Mouse (Mus musculus) T-helper 2 cell (primary cell): ENCODE measurements around the gene R3hdm2.

ENCODE experiments used
- in situ Hi-C: fragments of 300-600 bp; cut with MboI, MseI; formaldehyde crosslinking; loops from one replicate; pipeline ENCODE4 v1.15.1; 2025; ENCODE audit warnings: high pct_unique_total_duplicates

R3hdm2 gene

DNA sequence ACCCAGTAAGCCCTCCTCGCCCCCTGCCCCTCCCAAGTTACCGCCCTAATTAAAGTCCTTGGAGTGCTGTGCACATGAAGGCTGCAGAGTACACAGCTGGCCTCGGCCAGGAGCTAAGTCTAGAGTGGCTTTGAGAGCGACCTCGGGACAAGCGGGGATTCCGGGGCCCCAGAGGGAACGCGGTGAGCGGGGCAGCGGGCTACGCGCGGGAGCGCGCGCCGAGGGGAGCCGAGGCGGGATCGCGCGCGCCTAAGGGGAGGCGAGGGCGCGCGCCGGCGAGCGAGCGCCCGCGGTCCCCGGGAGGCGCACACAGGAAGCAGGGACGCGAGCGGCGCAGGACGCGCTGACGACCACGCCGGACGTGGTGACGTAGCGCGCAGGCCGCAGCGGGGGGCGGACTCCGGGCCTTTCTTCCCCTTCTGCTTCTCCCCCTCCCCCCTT is at the start of gene R3hdm2:
TSS of gene R3hdm2 (plus strand) at position 77 of the 441 bp plus-strand sequence.
- in situ Hi-C loops, result no loop called here

DNA sequence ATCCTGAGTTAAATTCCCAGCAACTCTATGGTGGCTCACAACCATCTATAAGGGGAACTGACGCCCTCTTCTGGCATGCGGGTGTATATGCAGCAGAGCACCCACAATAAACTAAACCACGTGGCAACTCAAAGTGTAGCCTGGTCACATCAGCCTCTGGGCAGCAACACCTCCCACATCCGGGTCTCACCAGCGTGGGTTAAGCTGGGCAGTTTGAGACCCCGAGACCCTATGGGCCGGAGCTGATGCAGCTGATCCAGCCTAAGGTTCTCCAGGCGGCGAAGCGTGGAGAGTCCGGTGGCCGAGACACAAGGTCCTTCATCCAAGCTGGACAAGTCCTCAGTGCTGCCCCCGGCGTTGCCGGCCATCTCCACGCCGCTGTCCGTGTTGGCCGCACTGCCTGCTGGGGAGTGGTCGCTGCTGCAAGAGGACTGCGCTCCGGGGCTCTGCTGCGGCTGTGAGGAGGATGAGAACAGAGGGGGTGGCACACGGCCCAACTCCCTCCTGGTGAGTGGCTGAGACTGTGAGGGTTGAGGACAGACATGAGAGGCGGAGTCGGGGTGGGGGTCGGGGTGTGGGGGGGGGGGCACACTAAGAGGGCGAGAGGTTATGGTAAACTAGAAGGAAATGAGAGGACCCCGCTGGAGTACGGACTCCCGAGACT is 47.8 kb upstream of the R3hdm2 start:
- in situ Hi-C loops, result loop anchor here (5.0 kb wide), 1 partner anchor 145 kb away; no protein-coding TSS in a partner anchor

DNA sequence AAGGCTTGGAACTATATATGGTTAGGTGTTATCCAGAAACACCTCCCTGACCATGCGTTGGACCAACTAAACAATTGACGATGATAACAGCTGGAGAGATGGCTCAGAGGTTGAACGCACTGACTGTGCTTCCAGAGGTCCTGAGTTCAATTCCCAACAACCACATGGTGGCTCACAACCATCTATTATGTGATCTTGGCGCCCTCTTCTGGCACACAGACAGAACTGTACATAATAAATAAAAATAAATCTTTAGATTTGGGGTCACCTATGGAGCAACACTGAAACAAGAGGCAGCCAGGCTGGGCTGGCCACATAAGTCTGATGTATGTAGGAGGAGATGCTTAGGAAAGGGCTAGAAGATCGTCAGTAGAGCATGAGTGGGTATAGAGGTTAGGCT is 47.0 kb upstream of the R3hdm2 start:
- in situ Hi-C loops, result loop anchor here (5.0 kb wide), 1 partner anchor 146 kb away; no protein-coding TSS in a partner anchor

DNA sequence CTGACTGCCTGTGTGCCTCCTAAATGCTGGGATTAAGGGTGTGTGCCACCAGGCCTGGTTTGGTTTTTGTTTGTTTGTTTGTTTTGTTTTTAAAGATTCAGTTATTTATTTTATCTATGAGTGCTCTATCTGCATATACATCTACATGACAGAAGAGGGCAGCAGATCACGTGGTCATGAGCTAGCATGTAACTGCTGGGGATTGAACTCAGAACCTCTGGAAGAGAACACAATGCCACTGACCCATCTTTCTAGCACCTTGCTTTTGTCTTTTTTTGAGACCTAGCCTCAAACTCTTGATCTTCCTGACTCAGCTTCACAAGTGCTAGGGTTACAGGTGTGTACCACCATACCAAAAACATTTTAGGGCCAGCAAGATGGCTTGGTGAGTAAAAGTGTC is 44.9 kb upstream of the R3hdm2 start:
- in situ Hi-C loops, result no loop called here

DNA sequence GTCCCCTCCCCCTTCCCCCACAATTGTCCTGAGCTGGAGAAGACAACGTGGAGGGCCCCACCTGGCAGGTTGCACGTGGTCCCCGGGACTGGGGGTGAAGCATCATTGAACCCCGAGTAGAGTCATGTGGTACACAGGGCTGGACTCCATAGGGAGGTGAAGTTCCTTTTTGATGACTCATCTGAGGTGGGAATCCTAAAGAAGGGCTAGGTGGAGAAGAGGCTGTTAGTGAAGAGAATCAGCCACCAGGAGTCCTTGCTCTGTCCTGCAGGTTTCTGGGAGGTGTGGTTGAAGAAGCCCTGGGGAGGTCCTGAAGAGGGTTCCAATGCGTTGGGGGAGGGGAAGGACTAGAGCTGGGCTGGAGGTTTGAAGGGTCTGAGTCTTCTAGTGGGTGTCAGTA is 43.2 kb upstream of the R3hdm2 start:
- in situ Hi-C loops, result no loop called here

DNA sequence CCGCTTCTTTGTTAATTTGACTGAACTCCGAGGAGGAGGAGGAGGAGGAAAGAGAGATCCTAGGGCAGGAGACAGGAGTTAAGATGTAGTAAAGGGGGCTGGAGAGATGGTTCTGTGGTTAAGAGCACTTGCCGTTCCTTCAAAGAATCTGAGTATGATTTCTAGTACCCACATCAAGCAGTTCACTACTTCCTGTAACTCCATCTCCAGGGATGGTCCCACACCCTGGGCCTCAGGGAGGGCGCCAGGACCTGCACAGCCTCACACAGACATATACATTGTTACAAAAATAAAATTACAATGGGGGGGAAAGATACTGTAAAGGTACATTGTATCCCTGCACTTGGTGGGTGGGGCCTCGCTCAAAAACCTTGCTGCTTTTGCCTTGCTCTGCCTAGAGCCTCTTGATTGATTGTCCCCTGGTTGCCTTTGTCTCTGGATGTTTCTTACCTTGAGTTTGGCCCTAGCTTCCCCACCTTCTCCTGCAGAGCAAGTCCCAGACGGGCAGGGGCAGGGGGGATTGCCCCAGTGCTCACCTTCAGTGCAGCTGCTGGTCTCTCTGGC is 42.5 kb upstream of the R3hdm2 start:
- in situ Hi-C loops, result no loop called here

DNA sequence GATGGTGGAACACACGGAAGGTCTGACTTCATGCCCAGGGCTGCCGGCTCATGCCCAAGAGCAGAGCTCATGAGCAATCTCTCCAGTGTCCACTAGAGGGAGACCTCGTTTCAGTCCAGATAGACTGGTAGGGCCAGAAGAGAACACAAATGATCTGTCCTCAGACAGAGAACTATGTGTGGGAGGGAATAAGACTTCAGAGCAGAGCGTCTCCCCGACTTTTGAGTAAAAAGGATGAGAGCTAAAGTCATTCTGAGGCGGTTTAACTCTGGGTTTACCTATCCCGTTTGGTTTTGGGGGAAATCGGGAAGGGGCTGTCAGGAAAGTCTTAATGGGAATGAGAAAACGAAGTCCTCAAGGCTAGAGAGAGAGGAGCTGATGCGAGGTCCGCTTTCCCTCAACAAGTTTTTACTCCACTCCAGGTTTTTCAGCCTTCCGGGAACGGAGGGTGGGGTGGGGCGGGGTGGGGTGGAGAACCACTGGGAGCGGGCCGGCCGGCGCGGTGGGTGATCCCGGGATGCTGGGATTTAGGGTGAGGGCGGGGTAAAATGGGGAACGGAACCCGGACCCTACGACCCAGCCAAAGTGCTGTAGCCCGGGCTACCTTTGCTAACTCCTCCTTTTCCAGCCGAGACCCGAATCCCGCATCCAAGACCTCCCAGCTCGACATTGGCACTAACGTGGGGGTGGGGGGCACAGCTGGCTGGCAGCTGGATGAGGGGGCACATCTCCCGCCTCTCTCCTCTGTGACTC is 41.0 kb upstream of the R3hdm2 start:
- in situ Hi-C loops, result no loop called here

DNA sequence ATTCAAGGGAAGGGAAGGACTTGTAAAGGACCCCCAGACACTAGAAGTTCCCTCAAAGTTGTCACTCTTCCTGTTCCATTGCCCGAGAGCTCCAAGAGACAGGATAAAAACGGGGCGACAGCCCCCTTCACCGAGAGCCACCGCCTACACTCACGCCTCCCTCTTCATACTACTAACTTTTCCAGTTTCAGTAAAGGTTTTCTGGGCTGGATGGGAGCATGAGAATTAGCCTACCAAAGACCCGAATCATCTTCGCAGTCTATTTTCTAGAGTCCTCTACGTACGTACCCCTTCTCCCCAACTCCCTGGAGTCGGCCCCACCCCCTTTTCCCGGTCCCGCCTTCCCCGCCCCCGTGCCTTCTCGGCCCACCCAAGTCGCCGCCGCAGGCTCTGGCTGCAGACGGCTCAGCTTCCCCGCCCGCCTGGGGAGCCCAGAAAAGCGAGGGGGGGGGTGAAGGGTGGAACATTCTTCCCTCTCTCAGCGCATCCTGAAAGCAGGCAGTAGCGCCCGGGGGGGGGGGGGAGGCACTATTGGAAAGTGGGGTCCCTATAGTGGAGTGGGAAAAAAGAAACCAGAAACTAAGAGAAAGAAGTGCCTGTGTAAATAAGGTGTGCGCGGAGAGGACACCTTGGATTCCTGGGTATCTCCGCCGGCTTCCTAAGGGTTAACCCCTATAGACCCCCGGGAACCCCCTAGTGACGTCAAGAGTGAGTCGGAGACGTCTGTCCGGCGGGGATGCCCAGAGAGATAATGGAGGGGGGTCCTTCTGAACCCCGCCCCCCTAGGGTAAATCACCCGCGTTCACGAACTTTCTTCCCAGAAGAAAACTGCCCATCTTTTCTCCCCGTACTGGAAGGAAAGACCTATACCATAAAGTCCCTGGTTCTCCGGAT is 40.2 kb upstream of the R3hdm2 start:
- in situ Hi-C loops, result no loop called here

DNA sequence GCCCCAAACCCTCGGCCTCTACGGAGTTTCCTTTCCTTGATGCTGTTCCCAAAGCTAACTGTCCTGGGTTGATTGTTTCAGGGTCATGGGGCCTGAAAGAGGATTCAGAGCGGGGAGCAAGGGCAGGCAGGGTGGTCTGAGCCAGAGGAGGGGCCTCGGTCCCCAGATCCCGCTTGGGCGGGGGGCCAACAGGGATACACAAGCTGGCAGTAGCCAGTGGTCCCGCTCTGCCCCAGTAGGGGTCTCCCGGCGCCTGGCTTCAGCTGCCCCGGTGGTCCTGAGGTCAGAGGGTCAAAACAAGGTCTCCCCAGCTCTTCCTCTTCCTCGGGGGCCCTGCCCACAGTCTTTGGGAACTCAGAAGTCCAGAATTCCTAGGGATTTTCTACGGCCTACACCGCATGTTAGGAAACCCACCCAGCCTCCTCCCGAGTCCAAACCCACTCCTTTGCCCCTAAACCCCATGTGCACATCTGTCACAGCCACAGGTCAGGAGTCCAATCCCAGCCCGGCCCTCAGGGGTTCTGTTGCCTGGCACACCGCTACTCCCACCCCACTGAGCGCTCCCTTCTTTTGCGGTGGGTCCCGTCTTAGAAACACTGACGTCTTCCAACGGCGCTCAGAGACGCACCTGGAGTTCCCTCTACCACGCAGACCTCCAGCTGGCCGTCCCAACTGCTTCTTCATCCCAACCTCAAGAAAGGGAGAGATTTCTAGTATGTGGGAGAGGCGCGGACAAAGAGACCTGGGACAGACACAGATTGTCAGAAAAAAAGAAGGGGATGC is 39.4 kb upstream of the R3hdm2 start:
- in situ Hi-C loops, result no loop called here

DNA sequence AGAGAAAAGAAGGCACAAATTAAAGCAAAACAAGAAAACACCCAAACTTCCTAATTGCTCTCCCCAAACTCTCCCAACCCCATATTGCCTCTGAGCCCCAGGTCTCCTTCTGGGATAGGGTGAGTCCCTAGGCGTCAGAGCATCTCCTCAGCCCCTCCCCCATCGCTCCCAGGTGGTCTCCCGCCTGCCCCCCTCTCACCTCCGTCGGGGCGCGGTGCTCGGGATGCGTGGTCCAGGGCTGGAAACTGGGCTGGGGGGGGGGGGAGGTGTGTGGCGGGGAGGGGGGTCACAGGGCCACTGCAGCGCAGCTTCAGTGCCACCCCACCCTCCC is 38.8 kb upstream of the R3hdm2 start:
- in situ Hi-C loops, result no loop called here

DNA sequence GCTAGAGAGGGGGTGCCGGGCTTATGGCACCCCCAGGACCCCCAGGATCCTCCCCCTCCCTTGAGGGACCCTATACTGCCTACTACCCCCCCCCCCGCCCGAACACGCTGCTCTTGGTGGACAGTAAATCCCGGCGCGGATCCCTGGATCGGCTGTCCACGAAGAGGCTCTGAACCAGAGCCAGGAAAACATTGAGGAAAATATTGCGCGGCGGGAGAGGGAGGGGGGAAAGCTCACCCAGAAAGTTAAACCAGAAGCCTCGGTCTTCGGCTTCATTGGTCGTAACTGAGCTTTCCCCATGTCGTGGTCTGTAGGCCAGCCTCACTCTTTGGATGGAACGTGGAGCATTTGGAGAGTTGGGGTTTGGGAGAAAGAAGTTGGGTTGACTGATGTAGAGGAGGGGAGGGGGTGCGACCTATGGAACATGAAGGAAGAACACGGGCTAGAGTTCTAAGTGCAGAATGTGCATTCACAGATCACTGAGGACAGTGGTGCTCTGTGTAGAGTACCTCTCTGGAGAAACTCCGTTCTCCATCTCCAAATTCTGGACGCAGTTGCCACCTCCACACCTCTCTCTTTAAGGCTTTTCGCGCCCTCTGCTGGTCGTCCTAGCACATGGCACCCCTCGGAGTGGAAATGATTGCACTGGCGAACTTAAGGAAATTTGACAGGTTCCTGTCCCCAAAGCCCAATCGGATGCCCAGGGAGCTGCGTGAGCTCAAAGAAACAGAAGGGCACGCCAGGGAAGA is 38.1 kb upstream of the R3hdm2 start, which contains the start of gene Gli1:
TSS of gene Gli1 (minus strand) at position 84 of the 749 bp plus-strand sequence.
- in situ Hi-C loops, result no loop called here

DNA sequence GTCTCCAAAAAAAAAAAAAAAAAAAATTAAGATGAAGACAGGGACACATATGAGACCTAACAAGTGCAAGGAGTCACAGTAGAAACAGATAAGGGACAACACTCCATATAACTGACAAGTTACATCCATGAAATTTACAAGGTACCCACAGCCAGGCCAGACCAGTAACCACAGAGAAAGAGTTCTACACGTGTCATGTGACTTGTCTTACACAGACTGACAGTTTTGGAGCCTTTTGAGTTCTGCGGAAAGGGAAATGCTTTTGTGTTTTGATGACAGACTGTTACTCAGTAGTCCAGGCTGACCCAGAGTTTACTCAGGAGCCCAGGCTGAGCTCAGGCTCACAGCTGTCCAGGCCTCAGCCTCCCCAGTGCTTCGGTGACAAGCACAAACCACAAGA is 37.1 kb upstream of the R3hdm2 start:
- in situ Hi-C loops, result no loop called here

DNA sequence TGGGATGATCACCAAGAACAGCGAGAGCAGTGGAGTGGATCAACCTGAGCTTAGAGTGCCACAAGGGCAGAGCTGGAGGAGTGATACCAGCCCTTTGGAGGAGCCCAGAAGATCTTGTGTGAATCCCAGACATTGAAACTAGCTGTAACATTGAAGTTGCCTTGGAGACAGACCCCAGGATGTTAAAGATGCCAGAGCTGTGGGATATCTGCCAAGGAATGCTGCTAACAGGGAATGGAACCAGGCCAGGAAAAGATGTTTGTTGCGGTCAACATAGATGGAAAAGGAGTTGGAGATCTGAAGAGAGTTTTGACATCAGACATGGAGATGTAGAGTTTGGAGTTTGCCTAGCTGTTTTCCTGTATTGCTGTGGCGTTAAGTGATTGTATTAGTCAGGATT is 34.0 kb upstream of the R3hdm2 start:
- in situ Hi-C loops, result no loop called here

DNA sequence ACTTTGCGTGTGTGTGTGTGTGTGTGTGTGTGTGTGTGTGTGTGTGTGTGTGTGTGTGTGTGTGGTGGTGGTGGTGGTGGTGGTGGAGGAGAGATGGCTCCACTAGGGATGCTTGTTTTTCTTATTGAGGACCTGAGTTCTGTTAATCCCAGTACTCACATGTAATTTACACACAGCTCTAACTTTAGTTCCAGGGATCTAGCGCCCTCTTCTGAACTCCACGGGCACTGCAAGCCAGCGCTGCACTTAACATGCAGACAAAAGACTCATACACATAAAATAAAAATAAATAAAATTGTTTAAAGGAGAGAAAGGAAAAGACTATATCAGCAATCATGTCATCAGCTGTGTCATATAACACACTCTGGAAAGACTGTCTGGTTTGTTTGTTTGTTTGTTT is 31.2 kb upstream of the R3hdm2 start:
- in situ Hi-C loops, result no loop called here

DNA sequence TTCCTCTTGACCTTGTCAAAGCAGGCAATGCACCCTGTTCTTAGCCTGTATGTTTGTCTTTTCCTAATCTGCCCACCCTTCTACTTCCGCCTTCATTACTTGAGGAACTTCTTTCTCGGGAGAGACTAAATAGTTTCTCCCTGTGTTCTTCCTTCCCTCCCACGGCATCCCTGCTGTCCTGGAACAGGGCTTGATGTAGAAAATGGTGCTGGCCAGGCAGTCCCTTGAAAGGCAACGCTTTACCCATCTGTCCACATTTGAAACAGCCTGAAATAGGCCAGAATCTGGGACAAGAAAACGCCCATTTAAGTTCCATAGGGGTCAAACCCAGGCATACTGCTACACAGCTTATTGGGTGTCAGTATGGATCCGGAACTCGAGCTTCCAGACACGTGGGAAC is 30.3 kb upstream of the R3hdm2 start:
- in situ Hi-C loops, result no loop called here

DNA sequence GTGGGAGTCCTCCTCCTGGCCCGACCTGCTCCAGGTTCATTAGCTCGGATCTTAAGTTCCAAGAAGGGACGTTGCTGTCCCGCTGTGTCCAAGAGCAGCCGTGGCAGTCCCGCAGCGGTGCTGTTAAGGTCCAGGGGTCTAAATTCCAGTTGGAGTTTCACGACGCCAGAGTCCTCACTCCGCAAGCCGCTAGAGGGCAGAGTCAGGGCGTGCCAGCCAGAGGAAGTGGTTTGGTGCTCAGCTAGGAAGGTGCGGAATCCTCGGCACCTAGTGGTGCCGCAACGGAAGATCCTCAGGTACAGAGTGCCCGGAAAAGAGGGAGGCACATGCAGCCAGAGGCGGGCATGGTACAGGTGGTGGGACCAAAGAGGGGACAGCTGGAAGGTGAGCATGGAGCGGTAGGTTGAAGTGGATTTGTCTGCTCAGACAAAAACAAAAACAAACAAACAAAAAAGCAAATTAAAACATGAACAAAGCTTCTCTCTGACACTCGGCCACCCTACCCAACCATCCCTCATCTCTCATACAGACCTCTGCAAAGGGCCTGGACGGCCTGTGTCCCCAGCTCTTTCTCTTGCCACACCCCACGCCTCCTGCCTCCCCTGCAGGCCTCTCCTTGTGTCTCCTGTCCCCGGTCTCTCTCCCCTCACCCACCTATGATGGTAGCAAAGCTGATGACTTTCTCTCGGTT is 29.4 kb upstream of the R3hdm2 start:
- in situ Hi-C loops, result no loop called here

DNA sequence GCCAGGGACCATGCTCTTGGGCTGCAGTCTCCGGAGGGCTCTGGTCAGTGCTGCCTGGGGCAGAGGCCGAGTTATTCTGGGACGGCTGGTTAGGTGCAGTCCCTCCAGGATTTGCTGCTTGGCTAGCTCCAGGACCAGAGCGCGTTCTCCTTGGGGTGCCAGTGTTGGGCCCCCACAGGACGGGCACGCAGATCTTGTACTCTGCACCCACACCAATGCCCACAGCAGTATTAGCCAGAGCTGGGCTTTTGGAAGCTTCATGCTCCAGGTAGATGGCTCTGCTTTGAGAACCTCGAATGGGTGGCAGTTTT is 28.9 kb upstream of the R3hdm2 start:
- in situ Hi-C loops, result no loop called here

DNA sequence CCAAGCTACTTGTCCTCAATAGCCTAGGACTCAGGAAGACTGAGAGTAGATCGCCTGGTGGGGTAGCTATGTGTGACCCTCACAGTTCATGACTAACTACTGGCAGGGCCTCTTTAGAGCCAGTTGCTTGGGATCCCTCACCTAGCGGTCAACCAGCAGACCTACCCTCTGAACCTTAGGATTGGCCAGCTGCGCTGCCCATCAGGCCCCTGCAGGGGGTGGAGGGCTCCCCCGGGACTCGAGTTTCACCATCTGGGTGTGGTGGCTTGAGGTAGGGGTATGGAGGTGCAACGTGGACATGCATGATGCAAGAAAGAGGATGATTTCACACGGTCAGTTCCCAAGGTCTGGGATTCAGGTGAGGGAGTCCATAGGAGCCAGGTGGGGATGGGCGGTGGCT is 28.4 kb upstream of the R3hdm2 start:
- in situ Hi-C loops, result no loop called here

DNA sequence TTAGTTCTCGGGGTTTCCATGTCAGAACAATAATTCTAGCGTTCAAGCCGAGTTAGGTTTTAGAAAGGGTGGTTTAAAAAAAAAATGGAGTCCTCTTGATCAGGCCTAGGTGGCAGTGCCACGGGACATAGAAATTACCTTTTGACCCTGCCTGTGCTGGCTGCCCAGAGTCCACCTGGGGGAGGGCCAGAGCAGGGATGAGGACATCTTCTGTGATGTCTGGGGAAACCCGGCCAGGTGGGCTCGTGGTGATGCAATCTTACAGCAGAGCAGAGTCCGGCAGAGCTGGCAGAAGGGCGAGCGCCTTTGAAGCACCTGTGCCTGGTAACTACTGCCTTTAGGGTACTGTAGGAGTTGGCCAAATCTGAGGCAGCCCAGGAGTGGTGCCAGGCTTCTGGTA is 27.9 kb upstream of the R3hdm2 start:
- in situ Hi-C loops, result no loop called here

DNA sequence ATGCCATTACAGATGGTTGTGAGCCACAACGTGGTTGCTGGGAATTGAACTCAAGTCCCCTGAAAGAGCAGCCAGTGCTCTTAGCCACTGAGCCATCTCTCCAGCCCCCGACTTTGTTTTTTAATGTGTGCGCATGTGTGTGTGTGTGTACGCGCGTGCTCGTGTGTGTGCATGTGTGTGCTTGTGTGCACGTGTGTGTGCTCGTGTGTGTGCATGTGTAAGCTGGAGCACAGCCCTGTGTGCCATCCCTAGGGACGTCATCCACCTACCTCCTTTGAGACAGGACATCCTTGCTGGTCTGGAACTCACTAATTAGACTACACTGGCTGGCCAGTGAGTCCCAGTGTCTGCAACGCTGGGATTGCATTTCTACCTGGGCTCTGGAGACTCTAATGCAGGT is 27.4 kb upstream of the R3hdm2 start:
- in situ Hi-C loops, result no loop called here
